Mouse (Mus musculus): Measurements from ENCODE around the gene Gm266.

The Gm266 gene

GRCm38 (mm10) chr12:111436640-111437039 is 49.0 kb downstream of the Gm266 start:
- no peak for DNase-seq (ENCODE audit: low read depth, low spot score)

DNA sequence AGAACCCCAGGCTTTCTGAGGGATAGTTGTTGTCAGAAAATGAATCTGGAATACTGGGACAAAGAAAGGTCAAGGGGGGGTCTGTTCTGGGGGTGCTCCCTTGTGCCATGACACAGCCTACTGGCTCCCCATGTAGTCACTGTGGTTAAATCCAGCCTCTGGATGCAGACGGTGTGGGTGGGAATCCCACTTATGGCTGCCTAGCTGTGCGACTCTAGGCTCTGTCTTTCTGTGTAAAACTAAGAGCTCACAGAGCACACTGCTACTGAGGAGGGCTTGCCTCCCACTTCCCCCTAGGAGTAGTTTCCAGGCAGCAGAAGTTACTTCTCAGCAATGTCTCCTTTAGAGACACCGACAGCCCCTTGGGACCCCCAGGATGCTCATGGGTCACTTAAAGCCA is 49.5 kb downstream of the Gm266 start:
- DNase-seq (ENCODE audit: low read depth, low spot score), result no peak

GRCm38 (mm10) chr12:111434745-111435327 is 50.8 kb downstream of the Gm266 start:
- no peak for DNase-seq (ENCODE audit: low read depth, low spot score)

Measured in brain, embryonic 18.5 days (tissue).